Mouse (Mus musculus): Measurements from ENCODE around the gene Glis3.

DNA sequence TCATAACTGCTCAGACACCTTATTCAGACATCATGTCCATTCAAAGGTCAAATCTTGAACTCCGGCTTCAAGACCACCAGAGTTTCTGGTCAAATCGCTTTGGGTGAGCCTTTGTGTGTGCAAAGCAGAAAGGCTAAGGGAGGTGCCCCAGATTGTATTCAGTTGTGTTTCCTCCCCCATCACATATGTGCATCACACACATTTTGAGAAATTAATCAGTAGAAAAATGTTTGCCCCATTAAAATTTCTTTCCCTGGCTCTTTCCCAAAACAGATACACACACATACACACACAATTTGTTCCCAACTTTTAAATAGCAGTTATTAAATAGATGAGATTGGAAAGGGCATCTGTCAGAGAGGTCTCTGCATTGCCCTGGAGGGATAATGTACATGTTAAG, 442.3 kb downstream of the Glis3 start:
- TF ChIP-seq GATA1 (IDR thresholded peaks at IDR 0.05; ENCODE audit: borderline replicate concordance, low read length) (no peak), FLI1 (IDR thresholded peaks at IDR 0.05; ENCODE audit: low read length) (no peak)
